Mouse (Mus musculus) heart, adult 18-20 months (tissue): Measurements from ENCODE around the gene Arhgef6. TPM values are rescaled to one million over a fixed set of nuclear protein-coding genes. Genes with fewer than 3 reads are reported as not detected.

ENCODE experiments used
- DNase-seq, 2 experiments: peaks; one replicate each; pipeline ENCODE4 v3.0.0; 2021 to 2022; ENCODE audit warnings: mixed read lengths in 1 of 2
- total RNA-seq, 2 experiments: library from RNA; stranded (reverse); gene quantifications; 2 replicates each; pipeline ENCODE4 v1.2.3; 2021

The Arhgef6 gene
- total RNA-seq, 2 experiments from 2014 or later: 52.4 to 63.8 TPM

DNA sequence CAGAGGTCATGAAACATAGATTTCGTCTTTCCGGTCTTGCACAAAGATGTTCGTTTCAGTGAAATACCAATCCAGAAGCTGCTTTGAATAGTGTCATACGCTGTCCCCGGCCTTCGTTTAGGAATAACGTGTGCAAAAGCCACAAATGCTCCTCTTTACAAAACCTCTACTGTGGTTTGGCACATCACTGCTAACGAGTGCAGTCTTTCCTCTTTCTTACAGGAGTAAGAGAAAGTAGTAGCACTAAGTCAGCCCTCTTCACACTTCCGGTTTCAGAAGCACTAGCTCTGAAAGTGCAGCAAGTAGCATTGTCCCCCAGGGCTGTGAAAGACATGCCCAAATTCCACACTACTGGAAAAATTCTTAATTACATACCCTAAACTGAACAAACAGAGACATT is 142.2 kb downstream of the Arhgef6 start:
- DNase-seq: peak in 1 of 2 experiments; percentile 0

GRCm38 (mm10) chrX:57189335-57189734 is 149.2 kb downstream of the Arhgef6 start:
- DNase-seq: no peak

DNA sequence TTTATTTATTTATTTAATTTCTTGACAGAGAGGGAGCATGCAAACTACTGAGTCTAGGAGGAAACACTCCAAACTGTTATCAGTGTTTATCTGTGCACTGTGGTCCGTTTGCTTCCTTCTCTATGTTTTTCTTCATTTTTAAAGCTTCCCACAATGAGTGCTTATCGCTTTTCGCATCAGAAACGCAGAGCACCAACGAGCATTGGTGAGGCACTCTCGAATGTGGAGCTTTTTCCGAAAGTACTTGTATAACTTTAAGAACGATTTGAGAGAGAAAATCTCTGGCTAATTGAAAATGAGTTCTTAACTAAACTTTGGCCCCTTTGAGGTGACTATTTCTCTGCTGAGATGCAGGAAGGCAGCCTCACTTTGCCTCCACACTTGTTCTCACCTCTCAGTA is 151.2 kb downstream of the Arhgef6 start:
- no peak for DNase-seq

- DNase-seq: no peak
Observed at GRCm38 (mm10) chrX:57183359-57183758, 155.2 kb downstream of the Arhgef6 start.

- no peak for DNase-seq
Observed at GRCm38 (mm10) chrX:57182470-57182869, 156.1 kb downstream of the Arhgef6 start.

Other genes starting within 250 kb of the Arhgef6 start
- gene Cd40lg, start 126.6 kb downstream of the Arhgef6 start, total RNA-seq: under 1 TPM in 1 of 2 experiments, not detected in 1; 0.31 TPM
- 10 to 100 TPM; 20.7 to 22.2 TPM for gene Rbmx, start 54.3 kb upstream of the Arhgef6 start, total RNA-seq
- not detected for gene Gm364, start 70.4 kb upstream of the Arhgef6 start, total RNA-seq
- not detected for gene Gpr101, start 165.0 kb upstream of the Arhgef6 start, total RNA-seq